Mouse (Mus musculus): Measurements from ENCODE around the gene Ccnd1.

Ccnd1 gene

GRCm38 (mm10) chr7:144939344-144940002, at the start of gene Ccnd1:
Gene Ccnd1, minus strand, starts transcription at chr7:144939925.
- DNase-seq (ENCODE audit: extremely low read depth, low read depth) = no peak

DNA sequence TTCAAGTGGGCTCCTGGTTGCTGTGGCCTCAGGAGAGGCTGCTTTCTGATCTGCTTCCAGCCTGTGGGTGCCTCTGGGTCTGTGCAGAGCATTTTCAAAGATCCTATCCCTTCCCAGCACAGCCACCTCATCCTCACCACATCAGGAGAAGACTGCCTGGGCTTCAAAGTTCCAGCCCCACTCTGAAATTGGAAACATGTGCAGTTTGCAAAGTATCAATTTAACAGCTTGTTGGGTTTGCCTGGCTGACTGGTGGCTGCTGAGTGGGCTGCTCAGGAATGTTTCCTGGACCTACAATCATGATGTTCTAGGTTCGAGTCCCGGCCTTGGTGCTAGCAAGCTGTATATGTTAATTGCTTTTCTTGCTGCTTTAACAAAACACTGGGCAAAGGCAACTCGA, 49.1 kb upstream of the Ccnd1 start:
- DNase-seq (ENCODE audit: extremely low read depth, low read depth) = no peak

DNA sequence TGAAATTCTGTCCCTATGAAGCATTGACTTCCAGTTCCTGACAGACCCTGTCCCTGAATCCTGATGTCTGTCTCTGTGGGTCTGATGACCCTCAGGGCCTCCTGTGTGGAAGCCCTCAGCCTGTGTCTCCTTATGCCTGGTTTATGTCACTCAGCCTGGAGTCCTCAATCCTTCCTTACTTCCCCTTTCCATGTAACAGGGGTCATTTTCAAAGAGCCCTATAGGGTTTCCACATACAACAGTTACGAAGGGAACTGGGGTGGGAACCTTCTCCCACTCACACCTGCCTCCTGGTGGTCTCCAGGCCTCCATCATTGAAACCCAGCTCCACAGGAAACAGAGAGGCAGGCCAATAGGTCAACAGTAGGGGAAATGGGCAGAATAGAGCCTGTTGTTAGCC, 45.4 kb upstream of the Ccnd1 start:
- DNase-seq (ENCODE audit: extremely low read depth, low read depth) = no peak

DNA sequence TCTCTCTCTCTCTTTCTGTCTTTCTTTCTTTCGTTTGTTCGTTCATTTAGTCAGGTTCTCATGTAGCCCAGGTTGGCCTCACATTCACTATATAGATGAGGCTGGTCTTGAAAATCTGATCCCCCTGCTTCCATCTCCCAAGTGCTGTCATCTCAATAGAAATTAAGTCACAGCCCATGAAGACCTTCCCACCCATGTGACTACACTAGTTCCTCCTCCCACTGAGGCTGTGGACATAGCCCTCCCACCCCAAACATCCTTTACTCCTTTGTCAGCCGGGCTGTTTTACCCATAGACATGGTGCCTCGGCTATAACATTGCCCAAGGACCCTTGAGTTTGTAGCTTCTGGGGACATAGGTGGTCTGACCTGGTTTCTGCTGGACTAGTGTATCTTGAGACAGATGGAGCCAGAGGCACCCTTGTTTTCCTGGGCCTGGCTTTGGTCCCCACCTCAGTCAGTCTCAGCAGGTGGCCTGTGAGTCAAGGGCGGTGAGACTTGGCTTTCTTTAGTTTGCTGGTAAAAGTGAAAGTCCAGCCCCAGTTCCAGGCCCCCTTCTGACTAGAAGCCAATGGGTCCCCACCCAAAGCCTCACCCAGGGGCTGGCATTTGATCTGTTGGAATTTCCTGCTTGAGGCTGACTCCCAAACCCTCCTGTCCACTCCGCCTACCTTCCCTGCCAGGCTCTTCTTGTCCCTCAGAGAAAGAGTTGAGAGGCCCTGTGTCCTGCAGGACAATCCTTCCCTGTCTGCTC, 42.8 kb upstream of the Ccnd1 start:
- DNase-seq (ENCODE audit: extremely low read depth, low read depth) = no peak

GRCm38 (mm10) chr7:144981426-144982079, 41.8 kb upstream of the Ccnd1 start:
- no peak for DNase-seq (ENCODE audit: extremely low read depth, low read depth)

GRCm38 (mm10) chr7:144979814-144980213, 40.1 kb upstream of the Ccnd1 start:
- no peak for DNase-seq (ENCODE audit: extremely low read depth, low read depth)

GRCm38 (mm10) chr7:144977121-144977520, 37.4 kb upstream of the Ccnd1 start:
- no peak for DNase-seq (ENCODE audit: extremely low read depth, low read depth)

GRCm38 (mm10) chr7:144973461-144973860, 33.7 kb upstream of the Ccnd1 start:
- no peak for DNase-seq (ENCODE audit: extremely low read depth, low read depth)

GRCm38 (mm10) chr7:144971769-144972168, 32.0 kb upstream of the Ccnd1 start:
- no peak for DNase-seq (ENCODE audit: extremely low read depth, low read depth)

- DNase-seq (ENCODE audit: extremely low read depth, low read depth) = no peak
Observed at GRCm38 (mm10) chr7:144970997-144971768, 31.5 kb upstream of the Ccnd1 start.

DNA sequence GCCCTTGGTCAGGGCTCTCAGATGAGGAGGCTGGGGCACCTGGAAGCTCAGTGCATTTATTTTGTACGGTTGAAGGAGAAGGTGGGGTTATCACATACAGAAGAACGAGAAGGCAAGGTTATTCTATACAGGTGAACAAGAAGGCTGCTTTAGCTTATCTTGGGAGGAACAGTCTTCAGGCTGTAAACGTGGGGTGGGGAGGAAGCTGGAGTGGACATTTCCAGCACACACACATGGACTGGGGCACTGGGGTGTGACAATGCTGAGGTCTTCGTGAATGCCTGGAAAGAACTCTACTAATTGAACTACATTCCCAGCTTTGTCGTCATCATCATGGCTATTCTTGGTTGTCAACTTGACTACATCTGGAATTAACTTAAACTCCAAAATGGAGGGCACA, 26.2 kb upstream of the Ccnd1 start:
- no peak for DNase-seq (ENCODE audit: extremely low read depth, low read depth)

DNA sequence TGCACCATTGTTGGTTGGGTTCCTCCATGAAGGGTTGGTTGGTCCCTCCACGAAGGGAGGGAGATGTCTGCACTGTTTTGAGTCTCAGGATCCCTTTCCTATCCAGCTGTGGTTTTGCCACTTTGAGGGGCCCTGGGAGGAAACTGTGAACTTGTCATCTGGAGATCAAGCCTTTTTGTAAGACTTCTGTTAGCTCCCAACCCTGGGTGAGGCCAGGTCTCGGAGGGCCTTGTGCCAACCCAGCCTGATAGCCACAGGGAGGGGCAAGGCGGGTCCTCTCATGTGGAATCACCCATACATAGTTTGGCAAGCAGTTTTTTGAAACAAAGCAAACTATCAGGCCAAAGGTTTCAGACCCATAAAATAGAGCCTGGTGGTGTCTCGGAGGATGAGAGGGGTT, 24.6 kb upstream of the Ccnd1 start:
- no peak for DNase-seq (ENCODE audit: extremely low read depth, low read depth)

- no peak for DNase-seq (ENCODE audit: extremely low read depth, low read depth)
Observed at GRCm38 (mm10) chr7:144963911-144964310, 24.2 kb upstream of the Ccnd1 start.

DNA sequence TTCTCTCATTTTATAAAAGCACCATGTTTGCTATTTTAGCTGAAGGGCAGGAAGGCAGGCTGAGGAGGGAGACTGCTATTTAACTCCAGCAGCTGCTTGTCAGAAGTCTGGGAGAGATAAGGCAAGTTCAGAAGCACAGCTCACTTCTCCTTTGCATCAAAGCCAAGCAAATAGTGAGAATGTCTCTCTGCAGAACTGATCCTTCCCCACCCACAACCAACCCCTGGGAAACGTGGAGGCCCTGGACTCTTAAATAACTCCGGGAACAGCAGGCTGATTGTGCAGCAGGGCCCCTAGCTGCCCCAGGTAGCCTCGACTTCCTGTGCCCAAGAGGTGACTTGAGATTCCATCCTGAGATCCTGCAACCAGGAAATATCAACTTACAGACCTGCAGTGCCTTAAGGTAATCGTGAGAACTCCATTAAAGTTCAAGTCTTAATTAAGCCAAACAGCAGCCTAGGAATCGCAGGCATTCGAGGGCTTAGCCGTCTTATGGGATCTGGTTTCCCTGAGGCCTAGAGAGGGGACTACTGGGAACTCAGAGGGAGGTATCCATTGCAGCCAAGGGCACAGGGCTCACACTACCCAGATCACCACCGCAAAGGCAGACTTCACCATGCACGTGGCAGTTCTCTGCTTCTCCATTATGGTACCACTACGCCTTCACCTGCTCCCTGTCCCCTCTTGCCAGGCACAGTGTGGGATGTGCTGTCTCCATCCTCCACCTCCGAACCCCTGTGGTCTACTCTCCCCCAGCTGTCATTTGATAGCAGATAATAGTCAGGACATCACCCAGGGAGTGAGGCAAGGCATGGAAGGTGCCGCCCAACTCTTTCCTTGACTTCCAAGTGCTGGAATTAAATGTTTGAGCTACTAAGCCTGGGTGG, 19.0 kb upstream of the Ccnd1 start:
- DNase-seq (ENCODE audit: extremely low read depth, low read depth) = no peak

DNA sequence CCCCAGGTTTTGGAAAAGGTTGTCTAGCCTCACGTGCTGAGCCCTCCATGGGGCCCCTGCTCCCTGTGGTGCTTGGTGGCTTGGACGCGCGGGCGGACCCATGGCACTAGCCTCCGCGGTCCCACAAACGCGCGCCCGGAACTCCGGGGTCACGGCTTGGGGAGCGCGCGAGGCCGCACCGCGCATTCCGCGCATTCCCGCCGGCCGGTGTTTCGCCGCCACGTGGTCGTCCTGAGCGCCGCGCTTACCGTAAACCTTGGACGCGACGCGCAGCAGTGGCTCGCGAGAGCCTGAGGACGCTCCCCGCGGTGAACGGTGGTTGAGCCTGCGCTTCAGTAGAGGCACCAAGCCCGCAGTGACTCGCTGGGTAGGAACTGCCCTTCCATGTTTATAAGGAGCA, 3.5 kb upstream of the Ccnd1 start:
- DNase-seq (ENCODE audit: extremely low read depth, low read depth) = no peak

- no peak for DNase-seq (ENCODE audit: extremely low read depth, low read depth)
Observed at GRCm38 (mm10) chr7:144942744-144943135, 3.0 kb upstream of the Ccnd1 start.

GRCm38 (mm10) chr7:144942071-144942743, 2.5 kb upstream of the Ccnd1 start:
- DNase-seq (ENCODE audit: extremely low read depth, low read depth) = no peak

GRCm38 (mm10) chr7:144941242-144941831, 1.6 kb upstream of the Ccnd1 start:
- no peak for DNase-seq (ENCODE audit: extremely low read depth, low read depth)

DNA sequence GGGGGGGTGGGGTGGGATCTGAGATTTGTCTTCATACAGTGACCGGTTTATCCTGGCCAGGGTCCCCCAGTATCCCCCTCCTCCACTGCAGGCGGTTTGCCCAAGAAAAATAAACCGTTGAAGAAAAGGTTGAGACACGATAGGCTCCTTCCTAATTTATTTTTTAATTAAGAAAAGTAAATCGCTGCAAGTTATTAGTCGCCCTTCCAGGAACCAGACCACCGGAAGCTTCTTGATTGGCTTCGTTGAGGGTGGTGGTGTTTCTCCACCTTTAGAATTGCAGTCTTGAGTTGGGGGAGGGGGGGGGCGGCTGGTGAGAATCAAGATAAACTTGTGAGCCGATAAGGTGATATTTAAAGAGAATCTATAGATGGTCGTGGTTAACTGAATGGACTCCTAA, 860 bp upstream of the Ccnd1 start:
- DNase-seq (ENCODE audit: extremely low read depth, low read depth) = no peak
